Mouse (Mus musculus) lung, adult 2 months (tissue): ENCODE measurements around the gene Pex13. TPM values are rescaled to one million over a fixed set of nuclear protein-coding genes. Genes with fewer than 3 reads are reported as not detected.

ENCODE experiments used
- DNase-seq: peaks from one replicate; pipeline ENCODE4 v3.0.0; 2022
- H3K4me1 ChIP-seq: fragments of 200-500 bp; 2 replicates; pipeline ENCODE4 v1.6.1; 2011; ENCODE audit warnings: low read length; ENCODE audit not compliant: control insufficient read depth, insufficient read depth
- H3K4me3 ChIP-seq: fragments of 200-500 bp; replicated peaks from 2 replicates; pipeline ENCODE3; 2011; ENCODE audit warnings: low read depth, mild to moderate bottlenecking, control low read depth, low read length; ENCODE audit errors: extremely low read depth
- CTCF ChIP-seq: fragments of 200-500 bp; IDR thresholded peaks from 2 replicates; pipeline ENCODE4 v1.5.1; 2011; ENCODE audit warnings: mild to moderate bottlenecking, low read length, control low read depth; ENCODE audit not compliant: insufficient read depth
- POLR2A ChIP-seq: fragments of 200-500 bp; IDR thresholded peaks from 2 replicates; pipeline ENCODE4 v1.6.1; 2011; ENCODE audit warnings: low read depth, mild to moderate bottlenecking, control low read depth, low read length, borderline replicate concordance; ENCODE audit errors: extremely low read depth
- WGBS: fragments of 180-500 bp; shearing (Covaris S2); methylation state at CpG from one replicate; pipeline ENCODE4 v1.1.7; 2018; 5-methylcytosine and 5-hydroxymethylcytosine counted together
- polyA plus RNA-seq: library from polyadenylated mRNA; depleted of rRNA; stranded (reverse); fragments of >200 nt; gene quantifications from 2 replicates; pipeline ENCODE4 v1.2.3, GENCODE M21; 2012

Gene Pex13
- polyA plus RNA-seq, 1 experiment = 5.1 TPM

- no peak for DNase-seq
- no peak for TF ChIP-seq POLR2A
- no peak for TF ChIP-seq CTCF
- Histone ChIP-seq H3K4me3 (no peak overlapping the region), H3K4me1 (no peaks in the 10 kb centered on the region)
- WGBS = 87% methylated on average over 5 of the region's 5 CpGs
These were observed 20.9 kb upstream of the Pex13 start for GRCm38 (mm10) chr11:23686671-23687070.

DNA sequence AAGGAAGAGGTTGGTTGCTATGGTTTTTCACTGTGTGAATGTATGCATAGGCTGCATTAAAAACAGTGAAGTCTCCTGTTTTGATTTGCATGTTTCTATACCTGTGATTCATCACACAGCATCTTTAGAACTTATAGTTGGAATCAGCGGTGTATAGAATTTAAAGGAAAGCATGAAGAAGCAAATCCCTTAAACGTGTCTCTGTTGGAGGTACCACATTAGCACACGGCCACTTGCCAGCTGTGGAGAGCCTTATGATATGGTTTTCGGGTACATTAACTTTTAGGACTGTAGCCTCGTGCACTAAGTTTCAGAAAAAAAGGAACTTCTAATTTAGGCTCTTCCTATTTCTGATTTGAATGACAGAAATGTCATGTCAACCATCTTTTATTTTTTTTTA, 16.8 kb upstream of the Pex13 start:
- no peak overlapping the region for H3K4me3 ChIP-seq
- H3K4me1 ChIP-seq = no peaks in the 10 kb centered on the region
- no peak for TF ChIP-seq CTCF
- TF ChIP-seq POLR2A = no peak
- WGBS = 79% methylated on average over 5 of the region's 5 CpGs
- DNase-seq = no peak

DNA sequence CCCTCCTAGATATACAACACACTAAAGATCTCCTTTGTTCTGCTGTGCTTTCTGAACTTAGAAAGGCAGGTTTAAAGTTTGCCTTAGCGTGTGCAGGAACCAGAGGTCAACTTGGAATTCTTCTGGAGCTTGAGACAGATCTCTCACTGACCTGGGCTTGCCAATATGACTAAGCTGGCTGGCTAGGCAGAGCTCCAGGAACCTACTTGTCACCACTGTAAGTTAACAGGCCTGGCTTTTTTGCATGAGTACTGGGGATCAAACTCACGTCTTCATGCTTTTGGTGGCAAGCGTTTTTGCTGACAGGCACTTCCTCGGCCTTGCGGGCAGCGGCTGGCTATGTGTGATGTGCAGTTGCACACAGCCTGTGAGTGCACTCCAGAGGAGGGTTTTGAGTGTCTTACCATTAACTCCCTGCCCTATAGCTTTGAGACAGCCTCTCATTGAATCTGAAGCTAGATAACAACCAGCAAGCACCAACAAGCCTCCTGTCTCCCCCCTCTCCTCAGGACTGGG, 14.7 kb upstream of the Pex13 start:
- WGBS = 89% methylated on average over 6 of the region's 6 CpGs

GRCm38 (mm10) chr11:23679044-23679642, 13.4 kb upstream of the Pex13 start:
- TF ChIP-seq CTCF = peak; percentile 35; the same call in 1 of the 2 replicates
- TF ChIP-seq POLR2A = no peak
- no peaks in the 10 kb centered on the region for H3K4me1 ChIP-seq
- no peak overlapping the region for H3K4me3 ChIP-seq
- 39% methylated on average over 3 of the region's 3 CpGs for WGBS
- DNase-seq = peak; percentile 47

More for the DNA sequence above, 14.7 kb upstream of the Pex13 start:
- Histone ChIP-seq H3K4me1 (no peaks in the 10 kb centered on the region), H3K4me3 (no peak overlapping the region)
- TF ChIP-seq POLR2A = no peak
- TF ChIP-seq CTCF = no peak
- DNase-seq = no peak

DNA sequence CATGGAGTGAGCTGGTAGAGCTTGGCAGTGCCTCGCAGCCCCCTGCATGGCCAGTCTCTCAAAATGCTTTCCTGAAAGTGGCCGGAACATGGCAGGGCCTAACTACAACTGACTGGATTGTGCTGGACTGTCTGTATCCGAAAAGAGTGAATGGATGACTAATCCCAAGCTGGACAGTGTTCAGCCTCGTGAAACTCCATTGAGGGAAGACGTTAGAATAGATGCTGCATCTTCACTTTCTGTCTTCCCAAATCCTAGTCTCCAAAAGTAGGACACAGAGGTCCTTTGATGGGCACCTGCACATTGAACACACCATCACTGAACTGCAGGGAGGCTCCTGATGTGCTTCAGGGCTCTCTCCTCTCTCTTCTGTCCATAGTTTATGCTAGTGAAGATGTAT, 10.3 kb upstream of the Pex13 start:
- TF ChIP-seq POLR2A (no peak), CTCF (no peak)

DNA sequence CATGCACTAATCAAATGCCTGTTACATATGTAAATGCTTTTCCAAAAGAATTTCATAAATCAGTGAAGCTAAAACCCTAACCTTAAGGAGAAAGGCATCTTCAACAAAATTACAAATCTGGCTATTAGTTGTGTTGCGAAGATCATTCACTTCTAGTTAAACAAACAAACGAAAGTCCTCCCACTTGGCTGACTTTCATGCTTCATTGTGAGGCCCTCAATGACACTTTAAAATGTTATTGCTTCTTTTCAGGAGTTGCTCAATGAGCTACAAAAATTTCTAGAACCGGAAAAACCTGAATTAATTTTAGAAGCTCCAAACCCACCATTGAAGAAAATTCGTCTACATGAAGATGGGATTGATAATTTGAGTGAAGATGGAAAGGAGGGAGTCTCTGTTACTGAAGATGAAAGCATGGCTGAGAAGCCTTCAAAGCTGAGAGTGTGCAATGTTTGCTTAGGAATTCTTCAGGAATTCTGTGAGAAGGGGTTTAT, 6.5 kb upstream of the Pex13 start:
- H3K4me1 ChIP-seq = no peaks in the 10 kb centered on the region; the same call in none of the 2 replicates
- WGBS = 53% methylated on average over 4 of the region's 4 CpGs
- no peak for TF ChIP-seq CTCF
- TF ChIP-seq POLR2A = no peak
- H3K4me3 ChIP-seq = no peak overlapping the region
- DNase-seq = no peak

More for the DNA sequence above, 10.3 kb upstream of the Pex13 start:
- no peak overlapping the region for H3K4me3 ChIP-seq
- no peak for DNase-seq
- no peaks in the 10 kb centered on the region; the same call in 1 of the 2 replicates for H3K4me1 ChIP-seq
- 86% methylated on average over 5 of the region's 5 CpGs for WGBS

- 6% methylated on average over 3 of the region's 3 CpGs for WGBS
- no peak for DNase-seq
- no peak overlapping the region for H3K4me3 ChIP-seq
- peaks cover 2% of the 10 kb centered on the region for H3K4me1 ChIP-seq
- TF ChIP-seq CTCF = no peak
- no peak for TF ChIP-seq POLR2A
These were observed 1.4 kb upstream of the Pex13 start for GRCm38 (mm10) chr11:23667128-23667527.

DNA sequence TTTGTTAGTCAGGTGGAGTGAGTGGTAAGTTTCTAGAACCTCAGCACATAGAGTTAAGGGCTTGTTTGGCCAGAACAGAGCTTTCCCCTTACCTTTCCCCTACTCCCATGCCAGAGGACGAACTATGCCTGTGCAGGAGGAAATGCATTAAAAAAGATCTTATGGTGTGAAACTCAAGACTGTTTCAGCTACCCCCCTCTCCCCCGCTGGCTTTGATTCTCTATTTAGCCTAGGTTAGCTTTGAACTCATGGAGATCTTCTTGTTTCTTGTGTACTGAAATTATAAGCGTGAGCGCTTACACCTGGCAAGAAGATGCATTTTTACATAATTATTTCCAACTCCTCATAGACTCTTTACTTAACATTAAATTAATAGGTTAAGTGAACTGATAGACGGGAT, 767 bp upstream of the Pex13 start:
- DNase-seq = no peak
- no peak for TF ChIP-seq POLR2A
- TF ChIP-seq CTCF = no peak
- peaks cover 2% of the 10 kb centered on the region for H3K4me1 ChIP-seq
- peak overlapping the region; percentile 88 for H3K4me3 ChIP-seq
- WGBS = 3% methylated on average over 5 of the region's 5 CpGs

DNA sequence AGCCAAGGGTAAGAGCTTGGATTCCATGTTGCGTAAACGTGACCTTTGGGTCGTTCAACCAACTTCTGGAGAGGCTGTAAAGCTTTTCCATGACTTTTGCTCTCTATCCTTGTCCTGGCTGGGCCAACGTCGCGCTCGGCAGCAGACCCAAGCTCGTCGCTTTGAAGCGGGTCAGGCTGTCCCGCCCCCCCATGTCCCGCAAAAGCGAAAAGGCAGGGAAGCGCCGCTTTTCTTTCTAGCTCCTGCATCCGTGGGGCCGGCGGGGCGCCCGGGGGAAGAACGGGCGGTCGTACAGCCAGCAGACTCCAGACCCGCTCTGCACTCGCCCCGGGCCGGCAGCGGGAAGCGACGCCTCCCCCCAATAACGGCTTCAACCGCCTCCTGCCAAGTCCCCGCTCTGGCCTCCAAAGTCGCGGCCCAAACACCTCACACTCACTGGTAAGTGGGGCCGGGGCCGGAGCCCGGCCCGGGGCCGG, 410 bp downstream of the Pex13 start, which contains the start of gene Pus10:
Gene Pus10 (plus strand): TSS at position 364 of the 476 bp plus-strand sequence.
- peak within 1 kb of the TSS; percentile 88 for H3K4me3 ChIP-seq
- DNase-seq = no peak
- 1% methylated on average over 40 of the region's 40 CpGs for WGBS
- peaks cover 7% of the 10 kb centered on the region for H3K4me1 ChIP-seq
- TF ChIP-seq POLR2A (no peak), CTCF (no peak)

DNA sequence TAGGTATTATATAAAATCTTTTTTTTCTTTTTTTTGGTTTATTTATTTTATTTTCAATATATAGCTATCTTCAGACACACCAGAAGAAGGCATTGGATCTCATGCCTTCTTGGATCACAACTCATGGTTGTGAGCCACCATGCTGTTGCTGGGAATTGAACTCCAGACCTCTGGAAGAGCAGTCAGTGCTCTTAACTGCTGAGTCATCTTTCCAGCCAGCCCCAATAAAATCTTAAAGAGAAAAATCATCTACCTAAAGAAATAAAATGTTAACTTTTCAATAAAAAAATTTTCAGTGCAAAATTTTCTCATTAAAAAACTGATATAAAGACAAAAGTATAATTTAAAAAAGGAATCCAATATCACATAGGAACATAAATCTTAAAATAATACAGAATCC, 1.5 kb downstream of the Pex13 start:
- Histone ChIP-seq H3K4me3 (no peak overlapping the region), H3K4me1 (peaks cover 7% of the 10 kb centered on the region)
- no peak for TF ChIP-seq POLR2A
- no peak for TF ChIP-seq CTCF
- DNase-seq = no peak
